Mouse (Mus musculus) ES-E14 (cell line): Measurements from ENCODE around the gene Evi2. TPM values are rescaled to one million over a fixed set of nuclear protein-coding genes. Genes with fewer than 3 reads are reported as not detected.

Experiments
- DNase-seq: peaks from one replicate; pipeline ENCODE4 v3.0.0-alpha.2; 2013; ENCODE audit warnings: low read depth, low spot score
- H3K27ac ChIP-seq: 2 replicates; pipeline ENCODE4 v1.5.1; 2012; ENCODE audit warnings: low read depth, mild to moderate bottlenecking, low read length, moderate library complexity, mixed read lengths; ENCODE audit not compliant: poor library complexity, insufficient read depth, severe bottlenecking
- H3K36me3 ChIP-seq: 2 replicates; pipeline ENCODE4 v1.6.1; 2012; ENCODE audit warnings: mild to moderate bottlenecking, low read length, moderate library complexity, mixed read lengths; ENCODE audit not compliant: control insufficient read depth, poor library complexity, insufficient read depth, severe bottlenecking
- H3K4me1 ChIP-seq, 2 experiments: fragments of 150-350 bp in 1 of 2; sonication (generic) in 1 of 2; 2 replicates each; pipeline ENCODE4 v1.6.1; 2012; ENCODE audit warnings: low read length in 2 of 2, mild to moderate bottlenecking in 1 of 2, mixed read lengths in 1 of 2; ENCODE audit not compliant: control insufficient read depth in 2 of 2, insufficient read depth in 2 of 2, poor library complexity in 1 of 2
- H3K4me3 ChIP-seq, 2 experiments: fragments of 150-350 bp in 1 of 2; sonication (generic) in 1 of 2; 2 replicates each; pipeline ENCODE4 v1.5.1; 2012; ENCODE audit warnings: low read length in 2 of 2, low read depth in 1 of 2, mild to moderate bottlenecking in 1 of 2, mixed read lengths in 1 of 2; ENCODE audit not compliant: insufficient read depth in 1 of 2, poor library complexity in 1 of 2, severe bottlenecking in 1 of 2
- H3K9ac ChIP-seq: 2 replicates; pipeline ENCODE4 v1.6.1; 2012; ENCODE audit warnings: low read depth, mild to moderate bottlenecking, low read length, mixed read lengths; ENCODE audit not compliant: poor library complexity, insufficient read depth, severe bottlenecking
- H3K9me3 ChIP-seq: fragments of 150-350 bp; sonication (generic); 2 replicates; pipeline ENCODE4 v1.6.1; 2012; ENCODE audit warnings: low read depth, mild to moderate bottlenecking, low read length; ENCODE audit not compliant: control insufficient read depth, insufficient read depth
- CHD2 ChIP-seq: IDR thresholded peaks from 2 replicates; pipeline ENCODE4 v1.6.1; 2014; ENCODE audit warnings: mild to moderate bottlenecking, low read depth, low read length, inconsistent platforms
- HCFC1 ChIP-seq: IDR thresholded peaks from 2 replicates; pipeline ENCODE4 v1.6.1; 2012; ENCODE audit warnings: low read length, inconsistent platforms, borderline replicate concordance; ENCODE audit not compliant: insufficient read depth
- MAFK ChIP-seq: IDR thresholded peaks from 2 replicates; pipeline ENCODE4 v1.6.1; 2014; ENCODE audit warnings: mild to moderate bottlenecking, low read depth, low read length, inconsistent platforms; ENCODE audit not compliant: insufficient read depth
- ZC3H11A ChIP-seq: IDR thresholded peaks from 2 replicates; pipeline ENCODE4 v1.6.1; 2012; ENCODE audit warnings: low read depth, mild to moderate bottlenecking, inconsistent platforms, low read length, borderline replicate concordance
- ZNF384 ChIP-seq: IDR thresholded peaks from 2 replicates; pipeline ENCODE4 v1.6.1; 2012; ENCODE audit warnings: low read depth, low read length, inconsistent platforms
- in situ Hi-C, 2 experiments: fragments of 600-800 bp; cut with MboI; formaldehyde crosslinking; loops; one replicate each; pipeline ENCODE4 v1.15.1; 2025; ENCODE audit warnings: low sequenced_read_pairs in 2 of 2, inconsistent platforms in 1 of 2; ENCODE audit not compliant: unreplicated experiment in 2 of 2
- total RNA-seq: library from RNA; depleted of rRNA; stranded (reverse); fragments of 300-350 nt; gene quantifications from 2 replicates; pipeline ENCODE4 v1.2.3, GENCODE M21; 2012

Evi2 gene
- total RNA-seq, 1 experiment, result 0.13 TPM

DNA sequence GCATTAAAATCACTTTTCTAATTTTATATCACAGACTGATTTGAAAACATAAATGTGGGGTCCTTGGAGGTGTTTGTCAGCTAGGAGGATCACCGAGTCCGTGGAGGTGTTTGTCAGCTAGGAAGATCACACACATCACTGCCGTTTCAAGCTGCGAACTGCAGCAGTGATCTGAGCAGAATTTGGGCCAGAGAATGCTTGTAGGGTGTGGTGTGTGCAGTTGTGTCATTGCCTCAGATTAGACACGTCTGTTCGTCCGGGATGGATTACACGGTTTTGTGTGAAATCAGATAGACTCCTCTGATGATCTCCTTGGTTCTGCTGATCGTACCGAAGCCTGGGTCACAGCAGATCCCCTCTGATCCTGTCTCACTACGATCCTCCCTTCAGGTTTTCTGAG lies 385 bp upstream of the Evi2 start:
- H3K9ac ChIP-seq, result no peak overlapping the region
- in situ Hi-C loops, result no loop called here
- no peaks in the 10 kb centered on the region for H3K9me3 ChIP-seq
- DNase-seq, result no peak
- H3K36me3 ChIP-seq, result peaks cover 4% of the 10 kb centered on the region; the same call in 1 of the 2 replicates
- H3K4me3 ChIP-seq, result no peak overlapping the region
- TF ChIP-seq HCFC1, result no peak
- no peaks in the 10 kb centered on the region for H3K4me1 ChIP-seq
- no peak overlapping the region for H3K27ac ChIP-seq

DNA sequence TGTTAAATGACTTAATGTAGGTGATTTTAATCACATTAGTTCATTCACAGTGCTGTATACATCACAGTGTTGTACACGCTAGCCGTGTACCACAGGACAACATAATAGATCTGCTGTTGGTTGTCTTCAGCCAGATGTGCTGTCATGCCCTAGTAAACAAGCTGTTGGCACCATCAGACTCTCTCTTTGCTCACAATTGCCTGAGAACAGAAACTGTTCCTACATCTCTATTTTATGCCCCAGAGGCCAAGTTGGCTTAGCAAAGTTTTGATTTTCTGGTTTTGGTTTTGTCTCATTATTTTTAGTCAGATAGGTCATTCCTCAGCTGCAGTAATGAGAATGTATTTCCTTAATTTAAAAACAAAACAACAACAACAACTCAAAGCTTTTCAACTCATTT lies 653 bp downstream of the Evi2 start:
- no peaks in the 10 kb centered on the region for H3K4me1 ChIP-seq
- no peak overlapping the region for H3K4me3 ChIP-seq
- DNase-seq, result no peak
- in situ Hi-C loops, result no loop called here
- no peaks in the 10 kb centered on the region for H3K9me3 ChIP-seq
- no peak overlapping the region for H3K9ac ChIP-seq
- peaks cover 4% of the 10 kb centered on the region; the same call in 1 of the 2 replicates for H3K36me3 ChIP-seq
- TF ChIP-seq MAFK (no peak), HCFC1 (no peak), CHD2 (no peak), ZNF384 (no peak), ZC3H11A (no peak)
- H3K27ac ChIP-seq, result no peak overlapping the region

DNA sequence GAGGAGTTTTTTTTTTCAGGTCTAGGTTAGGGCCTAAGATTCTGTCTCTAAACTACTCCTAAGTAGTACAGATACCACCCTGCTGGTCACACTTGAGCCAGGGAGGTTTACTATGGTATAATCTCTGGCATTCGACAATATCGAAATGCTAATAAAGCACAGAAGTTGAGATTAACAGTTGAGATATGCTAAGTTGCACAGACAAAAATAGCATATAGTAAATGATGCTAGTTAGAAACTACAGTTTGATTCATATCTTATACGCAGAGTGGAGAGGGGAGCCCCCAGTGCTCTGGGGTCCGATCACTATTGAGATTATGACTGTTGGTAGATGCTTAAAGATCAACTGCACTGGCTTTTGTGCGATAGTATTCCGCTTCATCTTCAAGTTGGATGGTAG lies 1.2 kb downstream of the Evi2 start:
- in situ Hi-C loops, result no loop called here
- H3K36me3 ChIP-seq, result peaks cover 4% of the 10 kb centered on the region; the same call in 1 of the 2 replicates
- DNase-seq, result no peak
- no peaks in the 10 kb centered on the region for H3K4me1 ChIP-seq
- H3K9ac ChIP-seq, result no peak overlapping the region
- H3K4me3 ChIP-seq, result no peak overlapping the region
- no peak for TF ChIP-seq MAFK
- TF ChIP-seq ZNF384, result no peak
- no peak for TF ChIP-seq ZC3H11A
- no peak for TF ChIP-seq HCFC1
- TF ChIP-seq CHD2, result no peak
- no peaks in the 10 kb centered on the region for H3K9me3 ChIP-seq
- H3K27ac ChIP-seq, result no peak overlapping the region

DNA sequence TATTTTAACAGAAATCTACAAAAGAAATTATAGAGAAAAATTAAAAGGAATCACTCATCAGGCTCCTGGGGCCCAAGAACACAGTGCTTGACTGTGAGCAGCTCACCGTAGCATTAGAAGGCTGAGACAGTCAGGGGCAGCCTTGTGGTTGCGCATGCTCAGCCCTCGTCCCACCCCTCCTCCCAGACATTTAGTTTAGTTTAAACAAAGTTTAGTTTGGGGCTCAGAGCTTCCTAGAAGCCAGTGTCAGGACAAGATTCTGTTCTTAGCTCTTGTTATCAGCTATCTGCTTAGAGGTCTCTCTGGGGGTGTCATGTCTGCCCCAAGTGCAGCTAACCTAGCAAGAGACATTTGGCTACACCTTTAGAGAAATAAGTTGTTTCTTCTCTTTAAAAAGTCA lies 1.8 kb downstream of the Evi2 start:
- DNase-seq, result no peak
- H3K9ac ChIP-seq, result no peak overlapping the region
- in situ Hi-C loops, result no loop called here
- H3K27ac ChIP-seq, result no peak overlapping the region
- TF ChIP-seq CHD2 (no peak), ZNF384 (no peak), HCFC1 (no peak), MAFK (no peak)
- no peaks in the 10 kb centered on the region for H3K9me3 ChIP-seq
- H3K4me1 ChIP-seq, result no peaks in the 10 kb centered on the region
- no peak overlapping the region for H3K4me3 ChIP-seq
- H3K36me3 ChIP-seq, result peaks cover 2% of the 10 kb centered on the region; the same call in 1 of the 2 replicates

DNA sequence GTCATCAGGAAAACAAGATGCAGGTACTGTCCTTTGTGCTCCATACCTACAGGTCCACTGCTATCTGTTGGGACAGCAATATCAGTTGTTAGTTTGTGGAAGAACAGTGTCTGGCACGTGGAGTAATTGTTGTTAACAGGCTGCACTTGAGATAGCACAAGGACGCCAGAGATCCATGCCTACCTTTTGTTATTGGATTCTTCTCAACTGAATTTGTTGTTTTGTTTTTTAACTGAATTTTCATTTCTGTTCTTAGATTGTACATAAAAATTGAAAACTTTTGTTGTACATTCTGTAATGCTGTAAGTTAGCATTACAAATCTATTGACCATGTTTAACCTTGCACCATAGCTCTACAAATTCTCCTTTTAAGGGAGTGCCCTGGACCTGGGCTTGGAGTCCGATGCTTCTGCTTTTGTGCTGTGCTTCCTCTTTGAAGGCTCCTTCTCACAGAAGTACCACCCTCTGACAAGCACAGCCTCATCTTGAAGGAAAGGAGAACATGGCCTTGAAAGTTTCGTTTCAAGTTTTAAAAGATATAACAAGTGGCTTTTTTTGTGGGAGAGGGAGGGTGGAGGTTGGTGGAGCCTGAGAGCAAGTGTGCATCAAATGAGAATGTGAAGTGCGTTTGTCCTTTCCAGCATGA lies 2.5 kb downstream of the Evi2 start:
- Histone ChIP-seq H3K36me3 (peaks cover 2% of the 10 kb centered on the region; the same call in 1 of the 2 replicates), H3K9ac (no peak overlapping the region), H3K4me1 (no peaks in the 10 kb centered on the region), H3K27ac (no peak overlapping the region), H3K4me3 (no peak overlapping the region), H3K9me3 (no peaks in the 10 kb centered on the region)
- in situ Hi-C loops, result no loop called here
- no peak for TF ChIP-seq HCFC1
- TF ChIP-seq MAFK, result no peak
- no peak for TF ChIP-seq ZNF384
- TF ChIP-seq CHD2, result no peak
- no peak for TF ChIP-seq ZC3H11A
- DNase-seq, result no peak
